9 mouse cellular contexts compared by ENCODE assay signal in genomic region chr6:89070011-89070410, GRCm38 (mm10).
A peak's percentile ranks its signal among the peaks of the same experiment; 100 is the strongest.
DNase-seq lines count a peak whose midpoint lies in the region; ATAC-seq and TF ChIP-seq lines count a peak whose summit lies in the region.
"Had no signal": no experiment of that assay in that cellular context is flagged by ENCODE, and none has a peak within 500 bp of the region (broad histone marks: within the 10 kb centered on the region; RNA-seq: fewer than 3 reads in every experiment).

No protein-coding gene starts in this region.

- peak; percentile 85 for DNase-seq in intestine, embryonic 14.5 days (ENCODE audit: low spot score)
- peak; percentile 84 to 86 for DNase-seq in adrenal gland, postnatal 36 days
- DNase-seq in lung, adult 2 months = peak; percentile 27
- peak; percentile 11 to 30 for DNase-seq in urinary bladder, postnatal 36 days (ENCODE audit: low spot score in 2 of 2)
- no peak for DNase-seq in left cerebral cortex, postnatal 14 days (ENCODE audit: low spot score in 2 of 2)
- no peak for DNase-seq in layer of hippocampus, postnatal 25 days (ENCODE audit: extremely low spot score in 1 of 2, low spot score in 1 of 2)

- no peaks in the 10 kb centered on the region for H3K27me3 ChIP-seq in intestine, embryonic 14.5 days (replicated peaks; ENCODE audit: control insufficient read depth, insufficient read depth, low read length)
- no peaks in the 10 kb centered on the region for H3K27me3 ChIP-seq in intestine, embryonic 15.5 days (replicated peaks)
- no peaks in the 10 kb centered on the region for H3K27me3 ChIP-seq in hindbrain, embryonic 13.5 days
- H3K27me3 ChIP-seq: limb, embryonic 12.5 days had no signal

- no peak overlapping the region for H3K27ac ChIP-seq in intestine, embryonic 14.5 days (ENCODE audit: low read depth)
- no peak overlapping the region for H3K27ac ChIP-seq in intestine, embryonic 15.5 days
- H3K27ac ChIP-seq in hindbrain, embryonic 13.5 days = peak overlapping the region; percentile 71; the same call in 1 of the 2 replicates
- H3K27ac ChIP-seq: limb, embryonic 12.5 days had no signal

- H3K4me1 ChIP-seq in intestine, embryonic 14.5 days (replicated peaks; ENCODE audit: control insufficient read depth, insufficient read depth, low read length) = no peaks in the 10 kb centered on the region
- no peaks in the 10 kb centered on the region for H3K4me1 ChIP-seq in intestine, embryonic 15.5 days (replicated peaks)
- peaks cover 55% of the 10 kb centered on the region for H3K4me1 ChIP-seq in hindbrain, embryonic 13.5 days (replicated peaks)
- H3K4me1 ChIP-seq in lung, adult 2 months (ENCODE audit: control insufficient read depth, insufficient read depth, low read length) = no peaks in the 10 kb centered on the region
- H3K4me1 ChIP-seq: limb, embryonic 12.5 days had no signal

- no peaks in the 10 kb centered on the region for H3K9me3 ChIP-seq in intestine, embryonic 14.5 days (ENCODE audit: control insufficient read depth, low read length)
- H3K9me3 ChIP-seq in intestine, embryonic 15.5 days = no peaks in the 10 kb centered on the region
- 0 out of 2 replicates have a peak, but pooled peaks cover 3% of the 10 kb centered on the region for H3K9me3 ChIP-seq in hindbrain, embryonic 13.5 days
- H3K9me3 ChIP-seq: limb, embryonic 12.5 days had no signal

- intact Hi-C loops in left cerebral cortex, postnatal 14 days (cut with DNase I) = no loop called here

- no peak for TF ChIP-seq POLR2A in lung, adult 2 months (IDR thresholded peaks at IDR 0.05; ENCODE audit: borderline replicate concordance, extremely low read depth, low read depth, low read length)

- no peak overlapping the region for H3K4me2 ChIP-seq in intestine, embryonic 14.5 days (ENCODE audit: low read length)
- no peak overlapping the region for H3K4me2 ChIP-seq in intestine, embryonic 15.5 days (replicated peaks)
- no peak overlapping the region for H3K4me2 ChIP-seq in hindbrain, embryonic 13.5 days
- H3K4me2 ChIP-seq: limb, embryonic 12.5 days had no signal

- no peak overlapping the region for H3K9ac ChIP-seq in intestine, embryonic 14.5 days (ENCODE audit: low read length)
- no peak overlapping the region for H3K9ac ChIP-seq in intestine, embryonic 15.5 days
- H3K9ac ChIP-seq in hindbrain, embryonic 13.5 days = no peak overlapping the region
- H3K9ac ChIP-seq: limb, embryonic 12.5 days had no signal

- 9% methylated on average over 3 of the region's 3 CpGs for WGBS in intestine, embryonic 14.5 days
- 16% methylated on average over 3 of the region's 3 CpGs for WGBS in intestine, embryonic 15.5 days
- 22% methylated on average over 3 of the region's 3 CpGs for WGBS in hindbrain, embryonic 13.5 days
- WGBS in lung, adult 2 months = 15% methylated on average over 3 of the region's 3 CpGs

- no peak for ATAC-seq in intestine, embryonic 14.5 days (replicated peaks; ENCODE audit: low FRiP score, low TSS enrichment, low read depth)
- no peak for ATAC-seq in intestine, embryonic 15.5 days
- no peak for ATAC-seq in hindbrain, embryonic 13.5 days (ENCODE audit: low FRiP score)

- TF ChIP-seq CTCF in lung, adult 2 months (IDR thresholded peaks at IDR 0.05; ENCODE audit: insufficient read depth, low read length) = no peak

- H3K36me3 ChIP-seq in intestine, embryonic 14.5 days (ENCODE audit: control insufficient read depth, insufficient read depth, low read length) = no peaks in the 10 kb centered on the region
- no peaks in the 10 kb centered on the region for H3K36me3 ChIP-seq in intestine, embryonic 15.5 days
- no peaks in the 10 kb centered on the region for H3K36me3 ChIP-seq in hindbrain, embryonic 13.5 days
- H3K36me3 ChIP-seq: limb, embryonic 12.5 days had no signal

- H3K4me3 ChIP-seq in intestine, embryonic 14.5 days (ENCODE audit: low read depth, low read length) = no peak overlapping the region
- H3K4me3 ChIP-seq in intestine, embryonic 15.5 days (replicated peaks) = no peak overlapping the region
- no peak overlapping the region for H3K4me3 ChIP-seq in hindbrain, embryonic 13.5 days
- no peak overlapping the region for H3K4me3 ChIP-seq in lung, adult 2 months (replicated peaks; ENCODE audit: extremely low read depth, low read depth, low read length)
- H3K4me3 ChIP-seq: limb, embryonic 12.5 days had no signal

Comparison
In these comparisons a context has a peak if more than half of its experiments do, and no peak if none do; other contexts are left out.
1. DNase-seq: peak in intestine, embryonic 14.5 days (single experiment), adrenal gland, postnatal 36 days (2 of 2), lung, adult 2 months (single experiment) and urinary bladder, postnatal 36 days (2 of 2); none in left cerebral cortex, postnatal 14 days (0 of 2) and layer of hippocampus, postnatal 25 days (0 of 2).